Mouse (Mus musculus) adrenal gland, adult 8-10 months (tissue): ENCODE results near the gene Plpp1. TPM values are rescaled to one million over a fixed set of nuclear protein-coding genes. Genes with fewer than 3 reads are reported as not detected.

Experiments
- DNase-seq: peaks from one replicate; pipeline ENCODE4 v3.0.0; 2022
- total RNA-seq, 4 experiments: library from RNA; stranded (reverse); gene quantifications; 2 replicates each; pipeline ENCODE4 v1.2.4; 2022

The Plpp1 gene
- total RNA-seq, 4 experiments from 2014 or later, result 229 to 267 (median 248) TPM

- DNase-seq, result no peak
Measured at GRCm38 (mm10) chr13:112773991-112774675, 26.5 kb upstream of the Plpp1 start.

DNA sequence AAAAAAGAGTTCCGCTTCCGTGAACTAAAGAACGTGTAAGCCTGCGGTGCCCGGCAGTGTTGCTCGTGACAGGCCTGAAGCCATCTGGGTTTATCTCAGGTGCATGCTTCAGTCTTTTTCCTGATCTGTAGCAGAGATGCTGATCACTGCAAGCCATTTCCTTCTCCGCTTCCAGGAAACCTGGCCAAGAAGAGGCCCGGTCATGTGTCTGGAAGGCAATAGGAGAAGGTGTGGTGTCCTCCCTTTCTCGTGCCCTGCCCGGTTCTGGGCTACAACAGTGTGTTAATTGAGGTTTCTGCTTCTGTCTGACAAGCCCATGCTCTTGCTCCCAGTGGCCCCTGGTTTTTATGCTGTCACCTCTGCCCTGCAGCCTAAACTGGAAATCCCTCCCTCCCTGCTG lies 24.7 kb upstream of the Plpp1 start:
- no peak for DNase-seq

DNA sequence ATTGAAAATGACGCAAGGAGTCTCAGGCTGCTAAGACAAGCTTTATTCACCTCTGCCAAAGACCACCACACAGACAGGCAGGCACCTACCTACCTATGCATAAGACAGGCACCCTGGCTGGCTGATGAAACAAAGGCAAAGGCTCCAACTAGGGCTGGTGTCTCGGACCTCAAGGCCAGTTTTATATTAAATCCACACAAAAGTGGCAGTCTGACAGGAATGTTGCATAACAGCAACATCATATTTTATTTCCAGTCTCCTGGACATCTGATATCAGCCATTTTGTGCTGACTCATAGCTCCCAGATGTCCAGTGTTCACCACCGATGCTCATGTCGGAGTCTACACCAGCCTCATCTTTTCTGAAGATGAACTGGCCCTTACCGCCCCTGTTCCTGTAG lies 22.2 kb upstream of the Plpp1 start:
- DNase-seq, result no peak

DNA sequence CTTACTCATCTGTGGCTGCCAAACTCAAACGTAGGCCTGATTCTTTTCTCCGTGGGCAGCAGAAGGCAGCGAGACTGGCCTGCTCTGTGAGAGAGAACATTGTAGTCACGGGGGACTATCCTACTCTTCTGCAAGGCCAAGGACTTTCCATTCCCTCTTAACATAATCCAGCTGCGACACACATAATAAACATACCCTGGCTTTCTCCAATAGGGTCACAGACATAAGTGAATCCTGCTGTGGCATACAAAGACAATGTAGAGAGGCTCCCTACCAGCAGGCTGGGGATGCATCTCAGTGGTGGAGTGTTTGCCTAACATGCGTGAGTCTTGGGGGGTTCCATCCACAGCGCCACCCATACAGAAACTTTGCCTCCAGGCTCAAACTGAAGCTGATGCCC lies 15.3 kb upstream of the Plpp1 start:
- DNase-seq, result no peak

- DNase-seq, result no peak
Measured at GRCm38 (mm10) chr13:112786142-112786541, 14.4 kb upstream of the Plpp1 start.

DNA sequence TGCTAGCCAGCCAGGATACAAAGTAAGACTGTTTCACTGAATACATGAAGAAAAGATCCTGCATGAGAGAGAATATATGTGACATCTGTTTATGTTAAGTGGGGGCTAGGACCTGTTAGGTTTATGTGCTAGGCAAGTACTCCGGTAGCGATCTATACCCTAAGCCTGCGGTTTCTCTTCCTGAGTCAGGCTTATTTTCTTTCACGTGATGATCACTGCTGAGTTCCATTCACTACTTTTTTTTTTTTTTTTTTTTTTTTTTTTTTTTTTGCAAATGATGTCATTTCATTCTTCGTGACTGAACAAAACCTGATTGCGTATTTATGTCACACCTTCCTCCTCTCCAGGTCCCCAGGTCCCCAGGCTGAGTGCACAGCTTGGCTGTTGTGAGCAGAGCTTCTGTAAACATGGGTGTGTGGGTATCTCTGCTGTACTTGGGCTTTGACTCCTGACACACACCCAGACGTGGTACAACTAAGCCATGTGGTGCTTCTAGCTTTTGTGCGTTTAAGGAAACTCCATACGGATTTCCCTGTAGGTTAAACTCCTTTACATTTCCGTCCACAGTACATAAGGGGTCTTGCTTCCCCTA lies 13.6 kb upstream of the Plpp1 start:
- no peak for DNase-seq

GRCm38 (mm10) chr13:112790774-112791173 lies 9.8 kb upstream of the Plpp1 start:
- DNase-seq, result no peak

DNA sequence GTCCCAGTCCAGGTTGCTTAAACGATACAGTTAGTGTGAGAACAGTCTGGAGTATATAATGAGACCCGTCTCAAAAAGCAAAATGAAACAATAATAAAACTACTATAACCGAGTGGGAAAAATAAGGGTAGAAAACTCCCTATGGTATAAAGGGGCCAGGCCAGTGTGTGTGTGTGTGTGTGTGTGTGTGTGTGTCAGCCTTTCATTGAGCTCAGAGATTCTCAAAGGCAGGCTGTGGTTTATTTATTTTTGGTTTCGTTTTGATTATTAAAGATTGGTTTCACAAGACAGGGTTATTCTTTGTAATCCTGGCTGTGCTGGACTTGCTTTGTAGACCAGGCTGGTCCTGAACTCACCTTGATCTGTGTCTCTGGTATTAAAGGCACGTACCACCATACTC lies 8.7 kb upstream of the Plpp1 start:
- no peak for DNase-seq

DNA sequence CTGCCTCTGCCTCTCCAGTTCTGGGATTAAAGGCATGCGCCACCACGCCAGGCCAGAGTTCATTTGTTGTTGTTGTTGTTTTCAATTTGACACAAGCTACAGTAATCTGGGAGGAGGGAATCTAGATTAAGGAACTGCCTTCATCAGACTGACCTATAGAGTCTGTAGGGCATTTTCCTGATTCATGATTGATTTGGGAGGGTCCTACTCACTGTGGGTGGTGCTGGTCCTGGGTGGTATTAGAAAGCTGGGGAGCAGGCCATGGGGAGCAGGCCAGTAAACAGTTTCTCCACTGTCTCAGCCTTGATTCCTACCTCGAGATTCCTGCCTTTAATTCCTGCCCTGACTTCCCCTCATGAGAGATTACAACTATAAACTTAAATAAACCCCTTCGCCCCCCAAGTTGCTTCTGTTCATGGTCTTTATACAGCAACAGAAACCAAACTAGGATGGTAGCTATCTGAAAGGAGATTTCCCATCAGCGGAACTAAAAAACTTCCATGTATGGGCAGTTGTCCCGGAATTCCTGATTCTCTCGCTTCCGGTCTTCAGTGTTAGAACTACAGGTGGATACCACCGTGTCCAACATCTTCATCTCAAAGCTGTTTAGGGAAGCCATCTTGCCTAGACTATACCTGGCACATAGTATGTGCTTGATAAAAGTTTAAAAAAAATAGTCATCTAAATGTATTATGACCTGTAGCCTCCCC lies 2.2 kb upstream of the Plpp1 start:
- DNase-seq, result no peak

DNA sequence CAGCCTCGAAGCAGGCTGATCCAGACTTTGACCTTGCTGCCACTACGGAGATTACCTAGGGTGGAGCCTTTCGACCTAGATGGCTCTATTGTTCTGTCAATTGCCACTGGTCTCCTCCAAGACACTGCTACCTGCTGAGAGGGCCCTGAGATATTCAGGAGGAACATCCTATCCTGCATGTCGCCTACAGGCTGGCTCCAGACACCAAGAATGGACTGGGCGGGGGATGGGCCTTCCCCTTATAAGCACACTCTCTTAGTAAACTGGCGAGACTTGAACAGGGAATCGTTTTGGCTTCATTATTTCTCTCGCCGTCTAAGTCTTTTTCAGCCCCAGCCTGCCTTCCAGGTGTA lies 1.7 kb upstream of the Plpp1 start:
- DNase-seq, result no peak

GRCm38 (mm10) chr13:112799721-112800241 lies 811 bp upstream of the Plpp1 start:
- no peak for DNase-seq

- no peak for DNase-seq
Measured at GRCm38 (mm10) chr13:112801381-112802004, 901 bp downstream of the Plpp1 start.

GRCm38 (mm10) chr13:112803106-112803505 lies 2.5 kb downstream of the Plpp1 start:
- DNase-seq, result no peak

DNA sequence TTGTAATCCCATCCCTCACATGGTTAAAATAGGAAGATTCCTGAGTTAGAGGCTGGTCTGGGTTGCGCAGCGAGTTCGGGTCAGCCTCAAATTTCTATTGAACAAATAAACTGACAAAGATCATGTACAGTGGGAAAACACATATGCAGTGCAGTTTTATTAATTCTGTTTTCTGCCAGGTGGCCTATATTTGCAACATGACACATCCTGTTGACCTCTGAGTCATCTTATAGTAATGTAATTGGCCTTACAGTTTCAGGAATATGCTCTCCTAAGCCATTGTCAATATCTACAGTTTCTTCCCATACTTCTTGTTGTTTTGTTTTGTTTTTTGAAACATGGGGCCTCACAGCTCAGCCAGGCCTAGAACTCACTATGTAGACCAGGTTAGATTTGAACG lies 3.1 kb downstream of the Plpp1 start:
- no peak for DNase-seq

- DNase-seq, result no peak
Measured at GRCm38 (mm10) chr13:112805529-112805928, 4.9 kb downstream of the Plpp1 start.

DNA sequence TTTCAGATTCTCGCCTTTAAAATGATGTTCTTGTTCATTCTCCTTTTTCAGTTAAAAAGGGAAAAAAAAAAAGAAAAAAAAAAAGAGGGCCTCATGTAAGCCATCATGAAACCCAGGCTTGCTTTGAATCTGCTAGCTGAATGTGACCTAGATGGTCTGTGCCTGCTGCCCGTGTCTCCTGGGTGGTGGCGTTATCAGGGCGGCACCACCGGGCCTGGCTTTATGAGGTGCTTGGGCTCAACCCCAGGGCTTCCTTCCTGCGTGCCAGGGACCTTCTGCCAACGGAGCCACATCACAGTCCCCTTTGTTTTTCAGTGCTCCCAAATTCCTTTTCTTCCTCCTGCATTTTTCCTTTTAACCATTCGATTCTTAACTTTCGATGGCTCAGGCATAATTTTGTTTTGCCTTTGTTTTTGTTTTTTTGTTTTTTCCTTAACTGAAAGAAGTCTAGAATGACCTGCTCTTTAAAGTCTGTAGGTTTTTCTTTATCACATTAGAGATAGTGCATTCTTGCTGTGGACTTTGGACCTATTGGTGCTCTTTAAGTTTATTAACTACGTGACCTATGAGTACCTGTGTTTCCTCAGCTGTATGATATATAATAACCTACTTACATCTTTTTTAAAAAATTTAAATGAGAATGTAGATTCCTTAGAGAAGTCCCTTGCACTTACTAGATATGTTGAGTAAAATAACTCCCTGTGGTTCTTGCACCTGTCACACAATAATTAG lies 7.5 kb downstream of the Plpp1 start:
- DNase-seq, result no peak

GRCm38 (mm10) chr13:112809504-112810247 lies 9.1 kb downstream of the Plpp1 start:
- no peak for DNase-seq

- DNase-seq, result no peak
Measured at GRCm38 (mm10) chr13:112810248-112810645, 9.7 kb downstream of the Plpp1 start.

DNA sequence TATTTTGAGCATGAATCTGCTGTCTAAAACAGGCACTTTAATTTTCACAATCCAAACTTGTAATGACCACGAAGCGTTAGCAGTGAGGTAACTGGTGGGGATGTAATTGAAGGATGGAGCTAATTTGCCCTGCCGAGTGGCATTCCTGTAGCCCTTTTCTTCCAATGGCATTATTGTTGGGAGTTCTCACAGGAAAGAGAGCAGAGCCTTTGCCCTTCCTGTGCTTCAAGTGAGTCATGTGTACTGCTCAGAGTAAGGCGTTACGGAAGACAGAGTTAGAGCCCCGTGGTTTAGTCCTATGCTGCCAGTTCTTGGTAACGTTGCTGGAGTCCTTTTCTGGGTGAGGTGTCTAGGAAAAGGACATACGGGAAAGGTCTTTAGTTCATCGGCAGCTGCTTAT lies 10.2 kb downstream of the Plpp1 start:
- DNase-seq, result no peak

DNA sequence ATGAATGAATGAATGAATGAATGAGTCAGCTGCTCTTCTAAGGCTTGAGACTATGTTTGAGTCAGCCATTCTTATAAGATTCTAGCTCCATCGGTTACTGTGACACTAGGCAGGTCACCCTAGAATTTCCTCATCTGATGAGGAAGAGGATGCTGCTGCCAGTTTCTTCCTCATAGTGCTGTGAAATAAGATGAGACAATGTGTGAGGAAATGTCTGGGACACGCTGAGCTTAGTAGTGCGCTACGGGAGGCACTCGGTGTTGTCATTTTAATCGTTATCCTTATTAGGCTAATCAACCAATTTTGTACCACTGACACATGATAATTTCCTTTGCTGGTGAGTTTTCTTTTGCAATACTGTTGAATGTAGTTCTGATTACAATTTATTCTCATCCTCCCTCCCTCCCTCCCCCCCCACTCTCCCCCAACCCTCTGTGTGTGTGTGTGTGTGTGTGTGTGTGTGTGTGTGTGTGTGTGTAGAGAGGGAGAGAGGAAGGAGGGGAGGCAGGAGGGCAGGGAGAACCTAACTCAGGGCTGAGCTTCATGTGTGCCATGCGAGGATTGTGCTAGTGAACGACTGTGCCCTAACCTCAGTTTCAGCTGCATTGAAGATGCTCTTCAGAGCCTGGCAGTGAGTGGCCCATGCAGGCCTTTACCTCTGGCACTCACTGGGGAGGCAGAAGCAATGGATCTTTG lies 11.3 kb downstream of the Plpp1 start:
- no peak for DNase-seq

- no peak for DNase-seq
Measured at GRCm38 (mm10) chr13:112815996-112816395, 15.4 kb downstream of the Plpp1 start.
